Mouse (Mus musculus) lung, postnatal 25 days (tissue): ENCODE results near the gene Hist2h4.
A peak's percentile ranks its signal among the peaks of the same experiment; 100 is the strongest.
"Not testable (repeated sequence)": the region's sequence is repeated elsewhere in the genome, so short reads cannot be mapped to it uniquely, and the experiment has no call there.

Experiments
- DNase-seq: peaks from one replicate; pipeline ENCODE4 v3.0.0; 2022; ENCODE audit warnings: low spot score

The Hist2h4 gene

GRCm38 (mm10) chr3:96262979-96263550, at the start of gene Hist2h4:
TSS of gene Hist2h4 (minus strand) at chr3:96263311.
- DNase-seq = peak; percentile 98

DNA sequence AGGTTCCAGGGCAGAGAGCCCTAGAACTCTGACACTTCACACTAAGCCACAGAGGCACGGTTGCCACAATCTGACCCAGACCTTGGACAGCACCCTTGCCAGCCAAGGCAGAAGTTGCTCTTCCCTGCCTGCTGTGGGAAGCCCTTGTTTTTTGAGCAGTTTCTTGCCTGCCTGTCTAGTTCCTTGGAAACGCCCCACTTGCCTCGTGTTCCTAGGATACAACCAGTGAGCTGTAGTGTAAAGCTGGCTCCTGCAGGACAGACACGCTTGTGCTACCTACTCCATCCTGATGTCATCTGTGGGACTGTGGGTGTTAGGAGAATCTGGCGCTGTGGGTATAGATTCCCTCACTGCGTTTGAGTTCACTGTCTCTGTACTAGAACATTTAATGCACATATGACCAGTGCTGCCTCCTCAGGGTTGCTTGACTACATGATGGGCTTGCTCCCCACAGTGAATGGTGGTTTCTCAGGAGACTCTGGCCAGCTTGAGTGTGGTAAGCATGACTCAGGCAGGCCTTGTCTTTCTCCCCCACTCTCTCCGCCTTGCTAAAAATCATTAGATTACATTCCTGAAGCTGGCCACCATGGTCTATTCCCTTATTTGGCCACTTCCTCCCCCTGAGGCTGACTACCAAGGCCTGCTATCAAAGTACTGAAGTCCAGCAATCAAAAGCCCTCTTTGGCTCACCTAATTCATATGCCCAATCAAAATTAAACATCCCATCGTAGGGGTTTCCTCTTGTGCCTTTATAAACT, 49.4 kb upstream of the Hist2h4 start:
- no peak for DNase-seq

DNA sequence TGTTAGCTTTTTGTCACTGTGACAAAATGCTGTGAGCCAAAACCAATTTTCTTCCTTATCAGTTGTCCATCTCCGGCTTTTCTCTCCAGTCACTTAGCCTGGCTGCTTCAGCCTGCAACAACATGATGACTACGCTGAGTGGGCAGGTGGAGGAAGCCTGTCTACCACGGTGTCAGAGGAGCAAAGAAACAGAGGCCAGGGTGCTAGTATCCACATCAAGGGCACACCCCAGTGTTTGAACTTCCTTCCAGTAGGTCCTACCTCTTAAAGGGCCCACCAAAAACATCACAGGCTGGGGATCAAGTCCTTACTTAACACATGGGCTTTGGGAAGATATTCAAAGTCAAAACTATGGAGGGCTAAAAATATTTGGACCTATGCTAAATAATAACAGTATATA, 46.3 kb upstream of the Hist2h4 start:
- DNase-seq = no peak

GRCm38 (mm10) chr3:96306506-96306905, 43.4 kb upstream of the Hist2h4 start:
- no peak for DNase-seq

DNA sequence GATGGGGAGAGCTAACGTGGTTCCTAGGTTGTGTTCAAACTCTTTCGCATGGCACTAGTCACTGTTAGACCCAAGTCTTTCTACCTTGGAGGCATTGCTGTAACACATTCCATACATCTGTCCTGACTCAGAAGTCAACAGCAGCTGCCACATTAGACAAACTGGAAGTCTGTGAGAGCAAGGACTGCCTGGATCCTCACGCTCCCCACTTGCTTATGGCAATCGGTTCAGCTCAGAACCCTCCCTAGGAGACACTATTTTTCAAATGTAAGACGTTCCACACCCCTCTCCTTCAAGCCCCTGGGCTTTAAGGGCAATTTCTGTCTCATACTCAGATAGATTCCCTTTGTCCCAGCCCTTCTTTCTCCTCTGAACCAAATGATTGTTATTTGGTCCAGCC, 39.0 kb upstream of the Hist2h4 start:
- DNase-seq = no peak

- DNase-seq = peak; percentile 48
These were observed 37.8 kb upstream of the Hist2h4 start for GRCm38 (mm10) chr3:96300706-96301529.

GRCm38 (mm10) chr3:96299562-96299961, 36.5 kb upstream of the Hist2h4 start:
- DNase-seq = no peak

GRCm38 (mm10) chr3:96298360-96298759, 35.2 kb upstream of the Hist2h4 start:
- no peak for DNase-seq

DNA sequence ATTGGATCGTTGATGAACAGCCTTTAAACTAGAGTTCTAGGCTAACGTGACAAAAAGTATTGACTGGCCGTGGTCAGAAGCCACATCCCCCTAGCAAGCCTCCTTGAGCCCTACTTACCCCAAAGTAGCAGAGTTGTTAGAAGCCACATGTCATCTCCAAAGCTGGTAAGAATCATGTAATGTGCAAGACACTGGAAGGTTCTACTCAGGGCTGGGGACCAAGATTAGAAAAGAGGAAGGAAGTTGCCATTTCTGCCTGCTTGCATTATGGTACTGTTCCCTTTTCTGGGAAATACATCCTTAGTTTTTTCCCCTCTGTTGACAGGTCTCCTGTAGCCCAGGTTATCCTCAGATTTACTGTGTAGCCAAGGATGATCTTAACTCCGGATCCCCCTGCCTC, 30.7 kb upstream of the Hist2h4 start, which contains the start of gene Fcgr1:
Gene Fcgr1 (minus strand): TSS at position 183 of the 400 bp plus-strand sequence.
- DNase-seq = no peak

DNA sequence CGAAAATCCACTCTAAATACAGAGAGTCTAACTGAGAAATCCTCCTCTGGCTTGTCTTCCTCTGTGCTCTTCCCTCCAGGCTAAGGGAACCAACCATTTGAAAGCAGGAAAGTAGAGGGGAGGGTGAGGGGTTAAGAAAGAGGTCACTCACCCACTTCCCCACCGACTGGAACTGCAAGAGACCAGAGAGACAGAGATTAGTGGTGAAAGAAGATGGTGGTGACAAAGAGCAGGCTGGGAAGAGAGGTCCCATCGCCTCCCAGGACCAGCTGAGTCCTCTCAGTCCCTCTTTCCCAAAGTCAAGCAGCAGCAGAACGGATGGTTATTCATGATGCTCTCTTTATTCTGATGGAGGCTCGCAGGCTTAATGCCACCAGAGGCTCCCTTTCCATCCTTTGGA, 30.3 kb upstream of the Hist2h4 start:
- DNase-seq = no peak

- DNase-seq = no peak
These were observed 29.5 kb upstream of the Hist2h4 start for GRCm38 (mm10) chr3:96292641-96293040.

DNA sequence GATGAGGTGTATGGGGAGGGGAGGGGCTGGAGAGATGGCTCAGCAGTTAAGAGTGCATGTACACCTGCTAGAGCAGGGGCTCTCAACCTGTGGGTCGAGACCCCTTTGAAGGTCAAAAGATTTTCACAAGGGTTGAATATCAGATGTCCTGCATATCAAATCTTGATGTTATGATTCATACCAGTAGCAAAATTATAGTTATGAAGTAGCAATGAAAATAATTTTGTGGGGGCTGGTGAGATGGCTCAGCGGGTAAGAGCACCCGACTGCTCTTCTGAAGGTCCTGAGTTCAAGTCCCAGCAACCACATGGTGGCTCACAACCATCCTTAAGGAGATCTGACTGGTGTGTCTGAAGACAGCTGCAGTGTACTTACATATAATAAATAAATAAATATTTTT, 27.6 kb upstream of the Hist2h4 start:
- DNase-seq = not testable (repeated sequence)

DNA sequence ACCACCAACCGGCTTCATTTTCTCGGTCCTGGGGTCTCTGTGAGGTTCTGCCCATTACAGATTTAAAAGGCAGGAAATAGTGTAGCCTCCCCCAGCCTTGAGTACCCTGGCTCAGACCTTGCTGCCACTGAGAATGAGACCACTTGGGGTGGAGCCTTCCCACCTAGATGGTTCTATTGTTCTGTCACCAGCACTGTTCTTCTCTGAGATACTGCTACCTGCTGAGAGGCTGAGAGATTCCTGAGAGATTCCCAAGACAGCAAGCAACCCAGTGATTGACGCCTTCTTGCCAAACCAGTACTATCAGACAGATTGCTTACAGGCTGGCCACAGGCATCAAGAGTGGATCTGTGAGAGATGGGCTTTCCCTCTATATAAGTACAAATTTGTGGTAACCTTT, 26.1 kb upstream of the Hist2h4 start:
- no peak for DNase-seq

- not testable (repeated sequence) for DNase-seq
These were observed 24.2 kb upstream of the Hist2h4 start for GRCm38 (mm10) chr3:96287334-96287733.

- DNase-seq = no peak
These were observed 21.3 kb upstream of the Hist2h4 start for GRCm38 (mm10) chr3:96284457-96284856.

DNA sequence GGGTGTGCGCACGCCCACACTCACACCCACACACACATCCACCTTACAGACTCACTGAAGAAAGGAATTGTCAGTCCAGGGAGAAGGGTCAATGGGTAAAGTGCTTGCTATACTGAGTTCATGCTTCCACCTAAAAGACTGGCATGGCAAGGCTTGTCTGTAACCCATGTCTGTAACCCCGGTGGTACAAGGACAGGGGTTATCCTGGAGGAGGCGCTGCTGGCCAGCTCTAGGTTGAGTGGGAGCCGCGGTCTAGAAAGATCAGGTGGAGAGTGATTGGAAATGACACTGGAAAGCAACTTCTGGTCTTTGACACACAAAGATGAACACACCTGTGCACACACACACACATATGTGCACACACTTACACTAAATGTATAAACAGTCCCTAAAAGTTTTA, 17.5 kb upstream of the Hist2h4 start:
- no peak for DNase-seq

- DNase-seq = peak; percentile 91
These were observed 14.9 kb upstream of the Hist2h4 start for GRCm38 (mm10) chr3:96277800-96278624.

GRCm38 (mm10) chr3:96277428-96277799, 14.3 kb upstream of the Hist2h4 start:
- peak; percentile 33 for DNase-seq

GRCm38 (mm10) chr3:96273591-96274465, 10.7 kb upstream of the Hist2h4 start:
- DNase-seq = no peak

GRCm38 (mm10) chr3:96269511-96270474, 6.7 kb upstream of the Hist2h4 start, which contains the start of gene Hist2h2bb:
TSS of gene Hist2h2bb (plus strand) at chr3:96269752.
- peak; percentile 97 for DNase-seq
